Mouse (Mus musculus): ENCODE measurements around the gene Pkn2.

Pkn2 gene

GRCm38 (mm10) chr3:142881872-142882623 lies at the start of gene Pkn2:
Gene Pkn2 (minus strand): TSS chr3:142882004.
- peak; percentile 99 for DNase-seq (ENCODE audit: low spot score)

GRCm38 (mm10) chr3:142929906-142930305 lies 48.1 kb upstream of the Pkn2 start:
- DNase-seq (ENCODE audit: low spot score): no peak

- DNase-seq (ENCODE audit: low spot score): no peak
Observed at GRCm38 (mm10) chr3:142927311-142927710, 45.5 kb upstream of the Pkn2 start.

GRCm38 (mm10) chr3:142924831-142925348 lies 43.1 kb upstream of the Pkn2 start:
- DNase-seq (ENCODE audit: low spot score): no peak

GRCm38 (mm10) chr3:142919070-142919469 lies 37.3 kb upstream of the Pkn2 start:
- no peak for DNase-seq (ENCODE audit: low spot score)

GRCm38 (mm10) chr3:142917760-142918439 lies 36.1 kb upstream of the Pkn2 start:
- no peak for DNase-seq (ENCODE audit: low spot score)

GRCm38 (mm10) chr3:142917171-142917570 lies 35.4 kb upstream of the Pkn2 start:
- DNase-seq (ENCODE audit: low spot score): no peak

- DNase-seq (ENCODE audit: low spot score): no peak
Observed at GRCm38 (mm10) chr3:142913295-142913694, 31.5 kb upstream of the Pkn2 start.

- DNase-seq (ENCODE audit: low spot score): no peak
Observed at GRCm38 (mm10) chr3:142899683-142900082, 17.9 kb upstream of the Pkn2 start.

- DNase-seq (ENCODE audit: low spot score): no peak
Observed at GRCm38 (mm10) chr3:142898949-142899396, 17.2 kb upstream of the Pkn2 start.

- no peak for DNase-seq (ENCODE audit: low spot score)
Observed at GRCm38 (mm10) chr3:142890442-142890841, 8.6 kb upstream of the Pkn2 start.

- no peak for DNase-seq (ENCODE audit: low spot score)
Observed at GRCm38 (mm10) chr3:142886963-142887362, 5.2 kb upstream of the Pkn2 start.

GRCm38 (mm10) chr3:142884594-142884993 lies 2.8 kb upstream of the Pkn2 start:
- DNase-seq (ENCODE audit: low spot score): no peak

- no peak for DNase-seq (ENCODE audit: low spot score)
Observed at GRCm38 (mm10) chr3:142881589-142881871, 274 bp downstream of the Pkn2 start.

GRCm38 (mm10) chr3:142880790-142881588 lies 815 bp downstream of the Pkn2 start:
- DNase-seq (ENCODE audit: low spot score): no peak

- no peak for DNase-seq (ENCODE audit: low spot score)
Observed at GRCm38 (mm10) chr3:142863236-142863635, 18.6 kb downstream of the Pkn2 start.

- DNase-seq (ENCODE audit: low spot score): no peak
Observed at GRCm38 (mm10) chr3:142856832-142857231, 25.0 kb downstream of the Pkn2 start.

- no peak for DNase-seq (ENCODE audit: low spot score)
Observed at GRCm38 (mm10) chr3:142855961-142856472, 25.8 kb downstream of the Pkn2 start.

GRCm38 (mm10) chr3:142852911-142853310 lies 28.9 kb downstream of the Pkn2 start:
- no peak for DNase-seq (ENCODE audit: low spot score)

- DNase-seq (ENCODE audit: low spot score): no peak
Observed at GRCm38 (mm10) chr3:142851631-142852030, 30.2 kb downstream of the Pkn2 start.

GRCm38 (mm10) chr3:142839961-142840360 lies 41.8 kb downstream of the Pkn2 start:
- DNase-seq (ENCODE audit: low spot score): no peak

GRCm38 (mm10) chr3:142834761-142835160 lies 47.0 kb downstream of the Pkn2 start:
- no peak for DNase-seq (ENCODE audit: low spot score)

Data from ovary, postnatal 14 days (tissue).